ENCODE assay signal across 8 mouse cellular contexts in the genomic region with DNA sequence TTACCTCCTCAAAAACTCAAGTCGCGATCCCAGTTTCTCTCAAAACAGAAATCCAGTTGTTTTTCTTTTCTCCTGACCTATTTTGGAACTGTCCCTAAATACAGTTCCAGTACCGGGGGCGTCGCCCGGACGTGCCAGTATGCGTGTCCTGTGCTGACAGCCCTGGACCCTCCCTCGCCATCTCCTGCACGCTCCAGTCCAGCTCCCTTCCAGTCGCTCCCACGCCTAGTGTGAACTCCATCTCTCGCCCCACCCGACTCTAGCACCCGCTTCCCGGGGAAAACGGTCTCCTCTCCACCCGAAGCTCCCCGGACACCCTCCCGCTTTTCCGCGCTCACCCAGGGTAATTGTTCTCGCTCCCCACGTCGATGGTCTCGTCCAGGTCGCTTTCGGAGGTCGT. TPM values are rescaled to one million over a fixed set of nuclear protein-coding genes. Genes with fewer than 3 reads are reported as not detected.
DNase-seq lines count a peak whose midpoint lies in the region; ATAC-seq and TF ChIP-seq lines count a peak whose summit lies in the region.

No protein-coding gene starts in this region.

- H3K9ac ChIP-seq in forebrain, postnatal 0 days: peak overlapping the region; percentile 53
- 0 out of 2 replicates have a peak overlapping the region, but pooled peaks have one; percentile 16 for H3K9ac ChIP-seq in liver, postnatal 0 days (replicated peaks)

- H3K27me3 ChIP-seq in heart, embryonic 10.5 days (ENCODE audit: insufficient read depth, poor library complexity, severe bottlenecking): peaks cover 9% of the 10 kb centered on the region; the same call in 1 of the 2 replicates
- H3K27me3 ChIP-seq in E14TG2a.4 (ENCODE audit: insufficient read depth, low read length): peaks cover 64% of the 10 kb centered on the region
- H3K27me3 ChIP-seq in forebrain, postnatal 0 days (ENCODE audit: insufficient read depth, low read length): peaks cover 32% of the 10 kb centered on the region
- peaks cover 66% of the 10 kb centered on the region for H3K27me3 ChIP-seq in liver, postnatal 0 days (ENCODE audit: insufficient read depth, low read length)

- TF ChIP-seq CTCF in E14TG2a.4 (conservative IDR thresholded peaks at IDR 0.05; ENCODE audit: low read length): no peak
- TF ChIP-seq CTCF in forebrain, postnatal 0 days (IDR thresholded peaks at IDR 0.05; ENCODE audit: low read depth): no peak
- TF ChIP-seq CTCF in liver, postnatal 0 days (IDR thresholded peaks at IDR 0.05; ENCODE audit: low read depth): no peak

- peaks cover 3% of the 10 kb centered on the region; the same call in 1 of the 2 replicates for H3K36me3 ChIP-seq in heart, embryonic 10.5 days
- H3K36me3 ChIP-seq in E14TG2a.4 (ENCODE audit: insufficient read depth, low read length): no peaks in the 10 kb centered on the region
- H3K36me3 ChIP-seq in forebrain, postnatal 0 days (ENCODE audit: insufficient read depth): no peaks in the 10 kb centered on the region
- no peaks in the 10 kb centered on the region for H3K36me3 ChIP-seq in liver, postnatal 0 days (replicated peaks; ENCODE audit: insufficient read depth, low read length)

- no peak for TF ChIP-seq EP300 in liver, postnatal 0 days (IDR thresholded peaks at IDR 0.05; ENCODE audit: low read depth)

- H3K9me3 ChIP-seq in heart, embryonic 10.5 days: no peaks in the 10 kb centered on the region
- H3K9me3 ChIP-seq in E14TG2a.4 (ENCODE audit: low read length): no peaks in the 10 kb centered on the region
- no peaks in the 10 kb centered on the region for H3K9me3 ChIP-seq in forebrain, postnatal 0 days (ENCODE audit: low read length)
- no peaks in the 10 kb centered on the region for H3K9me3 ChIP-seq in liver, postnatal 0 days (ENCODE audit: low read length)

- H3K27ac ChIP-seq in heart, embryonic 10.5 days: peak overlapping the region; percentile 91
- peak overlapping the region; percentile 45; the same call in 1 of the 2 replicates for H3K27ac ChIP-seq in forebrain, postnatal 0 days (ENCODE audit: low read depth, low read length)
- H3K27ac ChIP-seq in liver, postnatal 0 days (ENCODE audit: low read depth): no peak overlapping the region

- H3K4me3 ChIP-seq in heart, embryonic 10.5 days: peak overlapping the region; percentile 84
- H3K4me3 ChIP-seq in E14TG2a.4 (replicated peaks; ENCODE audit: low read length): peak overlapping the region; percentile 85
- H3K4me3 ChIP-seq in forebrain, postnatal 0 days (ENCODE audit: low read depth, low read length): peak overlapping the region; percentile 73
- H3K4me3 ChIP-seq in liver, postnatal 0 days (ENCODE audit: low read depth, low read length): peak overlapping the region; percentile 50

- peaks cover 18% of the 10 kb centered on the region for H3K4me1 ChIP-seq in heart, embryonic 10.5 days
- H3K4me1 ChIP-seq in E14TG2a.4 (replicated peaks; ENCODE audit: low read depth, low read length): peaks cover 30% of the 10 kb centered on the region
- peaks cover 11% of the 10 kb centered on the region; the same call in 1 of the 2 replicates for H3K4me1 ChIP-seq in forebrain, postnatal 0 days (ENCODE audit: insufficient read depth)
- H3K4me1 ChIP-seq in liver, postnatal 0 days (ENCODE audit: insufficient read depth): peaks cover 22% of the 10 kb centered on the region

- peak overlapping the region; percentile 92 for H3K4me2 ChIP-seq in forebrain, postnatal 0 days (ENCODE audit: low read depth)
- H3K4me2 ChIP-seq in liver, postnatal 0 days (ENCODE audit: low read depth, low read length): peak overlapping the region; percentile 89

- under 1% methylated on average over 29 of the region's 29 CpGs for WGBS in heart, embryonic 10.5 days
- 2% methylated on average over 29 of the region's 29 CpGs for WGBS in forebrain, postnatal 0 days
- WGBS in liver, postnatal 0 days (ENCODE audit: insufficient replicate concordance): under 1% methylated on average over 29 of the region's 29 CpGs

- peak; percentile 53 for ATAC-seq in forebrain, postnatal 0 days
- ATAC-seq in liver, postnatal 0 days: peak; percentile 14; the same call in 1 of the 2 replicates

- no peak for DNase-seq in heart, embryonic 10.5 days (ENCODE audit: low spot score)
- no peak for DNase-seq in heart, adult 11 months
- DNase-seq in forebrain, postnatal 0 days: no peak
- no peak for DNase-seq in liver, postnatal 0 days
- no peak for DNase-seq in ovary, postnatal 36 days (ENCODE audit: low spot score)
- no peak for DNase-seq in frontal cortex, postnatal 14 days (ENCODE audit: low spot score in 2 of 2)
- DNase-seq in thymus, adult 18-20 months: no peak

RNA-seq across cellular contexts. Expression of a gene that starts 0.4 kb away (rescaled TPM):
- 21.6 and 31.0 TPM in 2 replicates for polyA plus RNA-seq in heart, embryonic 10.5 days (2016; fragmentation: Nextera tagmentation; extraction: Ambion mirVana)
- 5.5 and 7.7 TPM in 2 replicates for total RNA-seq in forebrain, postnatal 0 days (2014; rRNA removed)
- 2.0 and 2.7 TPM in 2 replicates for polyA plus RNA-seq in forebrain, postnatal 0 days (2015; fragmentation: Nextera tagmentation; extraction: Ambion mirVana)
- polyA plus RNA-seq in liver, postnatal 0 days (2015; fragmentation: Nextera tagmentation; extraction: Ambion mirVana): 0.12 and 0.20 TPM in 2 replicates

RNA-seq across cellular contexts. Expression of a gene that starts 39.1 kb away (rescaled TPM):
- 7.1 and 7.3 TPM in 2 replicates for polyA plus RNA-seq in heart, embryonic 10.5 days (2016; fragmentation: Nextera tagmentation; extraction: Ambion mirVana)
- 21.1 and 22.7 TPM in 2 replicates for total RNA-seq in forebrain, postnatal 0 days (2014; rRNA removed)
- polyA plus RNA-seq in forebrain, postnatal 0 days (2015; fragmentation: Nextera tagmentation; extraction: Ambion mirVana): 9.2 and 19.1 TPM in 2 replicates
- 6.4 TPM in 2 replicates for polyA plus RNA-seq in liver, postnatal 0 days (2015; fragmentation: Nextera tagmentation; extraction: Ambion mirVana)
